Mouse (Mus musculus) urinary bladder, postnatal 25 days (tissue): ENCODE results near the gene Sypl2.
A peak's percentile ranks its signal among the peaks of the same experiment; 100 is the strongest.

ENCODE experiments used
- DNase-seq: peaks from one replicate; pipeline ENCODE4 v3.0.0; 2022; ENCODE audit warnings: low spot score

The Sypl2 gene

DNA sequence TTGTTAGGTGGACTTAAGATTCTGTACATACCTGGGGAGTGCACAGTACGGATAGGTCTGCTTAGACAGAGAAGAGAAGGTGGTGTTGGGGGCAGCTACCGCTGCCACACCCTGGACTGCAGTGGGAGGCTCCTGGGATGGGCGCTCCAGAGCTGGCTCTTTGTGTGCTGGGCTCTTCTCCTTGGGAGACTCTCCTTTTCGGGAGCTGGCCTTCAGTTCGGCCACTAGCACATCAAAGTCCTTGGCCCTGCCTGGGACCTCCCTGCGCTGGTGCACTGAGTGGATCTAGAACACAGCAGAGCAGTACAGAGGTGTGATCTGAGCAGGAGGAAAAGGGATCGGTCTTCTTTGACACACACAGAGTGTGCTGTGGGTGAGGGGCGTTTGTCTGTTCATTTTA lies 20.8 kb downstream of the Sypl2 start:
- no peak for DNase-seq

DNA sequence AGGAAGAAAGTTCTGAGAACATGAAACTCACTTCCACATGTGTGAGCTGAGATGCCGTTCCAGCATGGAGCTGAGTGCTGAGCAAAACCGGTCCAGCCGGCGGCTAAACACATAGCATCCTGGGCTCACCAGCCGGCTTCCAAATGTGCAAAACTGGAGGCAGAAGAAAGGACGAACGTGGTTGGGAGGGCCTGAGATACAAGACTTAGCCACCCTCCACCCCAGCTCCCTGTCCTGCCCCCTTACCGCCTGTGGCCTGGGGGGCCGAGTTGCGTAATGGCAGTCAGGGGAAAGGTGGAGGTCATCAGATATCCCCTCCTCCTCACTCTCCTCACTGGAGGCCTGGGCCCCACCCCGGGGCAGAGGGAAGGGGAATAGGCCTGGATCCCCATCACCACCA lies 22.0 kb downstream of the Sypl2 start:
- DNase-seq, result no peak

DNA sequence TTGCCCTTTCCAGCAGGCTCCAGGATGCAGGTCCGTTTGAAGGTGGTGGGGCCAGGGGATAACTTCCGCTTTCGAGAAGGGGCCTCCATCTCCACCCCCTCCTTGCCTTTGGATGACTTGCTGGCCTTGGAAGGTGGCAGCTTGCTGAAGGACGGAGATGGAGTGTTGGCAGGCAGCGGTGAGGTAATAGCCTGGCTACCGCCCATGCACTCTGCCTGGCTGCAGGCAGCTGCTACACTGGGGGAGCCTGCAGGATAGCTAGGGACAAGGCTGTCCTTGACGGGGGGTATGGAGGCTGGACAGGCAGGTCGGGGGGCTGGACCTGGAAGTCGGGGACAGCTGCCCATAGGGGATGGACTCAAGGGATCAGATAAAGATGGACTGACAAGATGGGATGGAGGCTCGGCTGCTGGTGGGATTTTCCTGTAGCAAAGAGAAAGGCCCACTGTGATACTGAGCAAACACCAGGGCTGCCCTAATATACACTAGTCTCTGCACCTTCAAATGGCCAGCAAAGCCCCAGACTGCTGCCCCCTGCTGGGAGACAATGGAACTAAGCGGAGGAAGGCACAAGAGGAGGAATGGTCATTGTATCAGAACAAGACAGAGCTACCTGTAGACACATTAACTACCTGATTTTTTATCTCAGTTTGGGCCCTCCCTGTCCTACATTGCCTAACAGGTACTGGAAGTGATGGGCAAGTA lies 22.7 kb downstream of the Sypl2 start:
- DNase-seq, result peak; percentile 76

DNA sequence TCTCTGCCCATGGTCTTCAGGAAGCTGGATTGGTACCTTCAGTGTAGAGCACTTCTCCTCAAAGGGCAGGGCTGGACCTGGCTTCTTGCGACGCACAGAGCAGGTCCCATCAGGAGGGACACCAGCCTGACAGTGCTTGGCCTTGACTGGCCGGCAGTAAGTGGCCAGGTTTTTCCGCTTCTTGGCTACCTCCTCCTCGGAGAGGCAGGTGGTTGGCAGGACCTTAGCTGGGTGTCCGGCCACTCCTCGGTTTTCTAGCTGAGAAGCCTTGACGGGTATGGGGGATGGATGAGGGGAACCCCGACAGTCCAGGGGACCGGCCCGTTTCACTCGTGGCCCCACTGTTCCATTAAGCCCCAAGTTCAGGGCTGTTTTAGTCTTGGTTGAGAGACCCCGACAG lies 23.2 kb downstream of the Sypl2 start:
- no peak for DNase-seq

DNA sequence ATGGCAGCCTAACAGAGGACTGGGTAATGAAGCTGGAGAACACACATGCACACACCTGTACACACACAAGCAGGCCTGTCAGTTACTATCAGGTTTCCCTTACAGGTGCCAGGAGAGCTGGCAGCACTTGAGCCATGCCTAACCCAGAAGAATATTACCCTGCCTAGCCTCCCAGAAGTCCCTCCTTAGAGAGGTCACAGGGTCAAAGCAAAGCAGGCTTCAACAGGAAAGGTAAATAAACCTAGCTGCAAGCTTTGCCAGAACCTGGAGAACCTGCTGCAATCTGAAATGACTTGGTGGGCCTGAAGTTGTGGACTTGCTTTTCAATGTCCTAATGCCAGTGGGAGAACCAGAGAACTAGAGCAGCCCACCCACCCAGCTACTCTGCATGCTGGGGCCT lies 23.9 kb downstream of the Sypl2 start:
- DNase-seq, result no peak

DNA sequence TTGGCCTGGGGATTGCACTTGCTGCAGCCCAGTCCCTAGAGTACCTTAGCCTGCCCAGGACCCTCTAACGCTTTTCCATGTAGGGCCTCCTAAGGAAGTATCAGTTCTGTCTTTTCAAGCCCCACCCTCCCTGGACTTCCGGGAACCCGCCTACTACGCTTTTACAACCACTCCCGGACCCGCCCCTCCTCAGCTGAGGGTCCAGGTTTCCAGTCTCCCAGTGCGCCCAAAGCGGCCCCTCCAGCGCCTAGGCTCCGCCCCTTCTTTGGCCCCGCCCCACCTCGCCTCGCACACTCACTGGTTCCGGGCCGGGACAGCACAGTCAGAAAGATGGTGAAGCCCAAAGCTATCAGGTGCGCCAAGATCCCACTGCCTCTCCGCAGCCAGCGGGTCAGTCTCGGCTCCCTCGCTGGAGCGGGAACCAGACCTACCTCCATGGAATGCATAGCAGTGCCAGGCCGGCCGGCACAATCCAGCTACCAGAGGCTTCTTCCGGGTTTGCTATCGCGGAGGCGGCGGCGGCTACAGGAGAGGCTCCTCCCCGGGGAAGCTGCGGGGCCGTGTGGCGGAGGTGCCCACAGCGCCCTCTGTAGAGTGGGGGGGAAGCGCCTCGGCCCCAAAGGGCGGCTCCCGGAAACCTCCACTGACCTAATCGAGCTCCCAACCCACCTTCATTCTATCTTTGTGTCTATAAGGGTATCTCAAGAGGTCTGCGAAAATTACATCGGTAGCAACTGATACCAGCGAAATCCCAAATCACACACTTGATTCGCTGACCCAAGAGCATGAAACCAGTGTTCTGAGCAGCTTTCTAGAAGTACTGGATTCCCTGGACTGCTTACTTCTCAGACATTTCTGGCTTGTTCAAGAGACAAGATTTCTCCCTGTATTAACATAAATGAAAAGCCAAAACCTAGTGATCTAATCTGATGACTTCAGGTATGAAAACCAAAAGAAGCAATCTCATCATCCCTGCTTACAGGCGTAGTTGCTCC lies 25.8 kb downstream of the Sypl2 start, which contains the start of gene Cyb561d1:
Gene Cyb561d1, minus strand, starts transcription at position 884 of the 995 bp plus-strand sequence.
- DNase-seq, result peak; percentile 93

DNA sequence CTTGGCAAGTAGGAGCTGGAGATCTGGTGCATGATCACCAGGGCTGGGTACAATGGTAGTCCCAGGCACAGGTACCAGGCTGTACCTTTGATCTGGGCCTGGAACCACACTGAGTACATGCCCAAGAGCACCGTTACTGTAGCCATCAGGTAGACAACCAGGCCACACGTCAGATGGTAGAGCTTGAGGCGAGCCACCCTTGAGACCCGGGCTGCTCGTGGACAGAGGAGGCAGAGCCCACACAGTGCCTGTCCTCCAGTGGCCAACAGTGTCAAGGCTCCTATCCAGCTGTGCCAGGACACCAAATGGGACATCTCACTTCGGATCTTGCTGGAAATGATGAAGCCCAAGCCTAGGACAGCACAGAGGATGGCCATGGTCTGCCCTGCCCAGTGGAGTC lies 27.2 kb downstream of the Sypl2 start:
- no peak for DNase-seq

DNA sequence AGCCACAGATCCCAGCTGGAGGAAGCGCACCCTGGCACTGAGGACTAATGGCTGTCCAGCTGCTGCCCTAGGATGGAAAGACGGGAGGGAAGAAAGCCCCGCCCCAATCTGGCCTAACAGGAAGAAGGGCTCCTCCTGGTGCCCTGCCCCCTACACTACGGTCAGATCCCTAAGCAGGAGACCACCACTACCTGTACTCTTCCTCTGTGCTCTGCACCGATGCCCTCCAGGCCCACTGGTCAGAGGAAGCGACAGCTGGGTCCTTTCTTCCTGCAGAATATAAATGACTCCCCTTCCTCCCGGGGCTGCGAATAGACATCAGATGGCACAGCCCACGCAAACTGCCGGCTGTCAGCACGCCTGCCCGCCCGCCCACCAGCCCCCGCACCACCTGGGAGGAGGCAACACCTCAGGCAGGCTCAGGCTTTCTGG lies 29.4 kb downstream of the Sypl2 start:
- DNase-seq, result no peak

DNA sequence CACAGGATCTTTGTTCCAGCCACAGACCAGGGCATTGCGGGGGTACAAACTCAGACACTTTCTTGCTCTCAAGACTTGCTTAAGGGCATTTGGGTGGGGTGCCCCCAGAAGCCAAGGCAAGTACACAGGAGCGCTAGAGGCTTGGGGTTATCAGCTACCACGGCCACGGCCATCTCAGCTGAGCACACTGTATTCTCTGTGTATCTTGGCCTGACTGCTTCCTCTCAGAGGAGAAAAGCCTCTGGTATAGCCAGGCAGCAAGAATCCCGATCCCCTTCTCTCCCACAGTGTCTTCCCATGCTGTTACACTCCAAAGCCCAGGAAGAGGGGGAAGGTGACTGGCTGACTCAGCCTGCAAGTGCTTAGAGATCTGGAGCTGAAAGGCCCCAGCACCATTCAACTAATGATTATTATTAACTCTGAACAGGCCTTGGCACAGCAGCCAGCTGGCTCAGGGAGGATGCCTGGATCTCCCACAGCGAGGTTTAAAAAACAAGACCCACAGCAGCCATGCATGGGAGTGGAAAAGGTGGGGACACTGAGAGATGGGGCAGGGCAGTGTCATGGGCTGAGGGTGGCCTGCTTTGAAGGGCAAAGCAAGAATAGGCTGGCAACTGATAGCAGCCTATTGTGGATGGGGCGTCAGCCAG lies 30.4 kb downstream of the Sypl2 start:
- DNase-seq, result no peak

DNA sequence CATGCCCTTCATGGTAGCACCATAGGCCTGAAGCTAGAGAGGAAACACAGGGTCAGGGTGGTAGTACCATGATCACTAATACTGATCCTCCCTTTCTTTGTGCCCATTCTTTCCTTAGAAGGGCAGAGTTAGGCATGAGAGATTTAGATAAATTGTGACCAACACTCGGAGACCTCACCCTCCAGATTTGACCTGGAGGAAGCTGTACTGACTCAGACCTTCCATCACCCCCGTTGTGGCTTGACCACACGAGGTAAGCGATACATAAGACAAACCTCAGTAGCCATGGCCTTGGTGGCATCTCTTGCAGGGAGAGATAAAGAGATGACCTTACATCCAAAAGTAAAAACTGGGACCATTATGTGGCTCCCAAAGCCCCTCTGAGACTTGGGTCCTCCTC lies 31.2 kb downstream of the Sypl2 start:
- DNase-seq, result no peak

DNA sequence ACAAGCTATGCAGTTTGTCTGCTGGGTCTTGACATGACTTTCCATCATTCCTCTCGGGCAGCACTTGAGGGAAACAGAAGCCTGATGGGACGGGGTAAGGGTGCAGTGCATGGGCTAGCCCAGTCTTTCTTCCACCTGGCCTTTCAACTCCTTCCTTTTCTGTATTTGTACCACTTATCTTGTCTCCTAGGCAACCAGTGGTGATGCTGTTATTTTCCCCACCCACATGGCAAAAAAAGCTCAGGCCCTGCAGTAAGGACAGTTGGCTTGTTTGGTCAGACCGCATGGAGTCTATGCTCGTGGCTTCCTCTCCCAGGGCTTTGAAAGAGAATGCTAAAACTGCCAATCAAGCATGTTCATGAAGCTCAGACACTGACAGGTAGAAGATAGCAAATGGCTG lies 32.8 kb downstream of the Sypl2 start:
- DNase-seq, result no peak

DNA sequence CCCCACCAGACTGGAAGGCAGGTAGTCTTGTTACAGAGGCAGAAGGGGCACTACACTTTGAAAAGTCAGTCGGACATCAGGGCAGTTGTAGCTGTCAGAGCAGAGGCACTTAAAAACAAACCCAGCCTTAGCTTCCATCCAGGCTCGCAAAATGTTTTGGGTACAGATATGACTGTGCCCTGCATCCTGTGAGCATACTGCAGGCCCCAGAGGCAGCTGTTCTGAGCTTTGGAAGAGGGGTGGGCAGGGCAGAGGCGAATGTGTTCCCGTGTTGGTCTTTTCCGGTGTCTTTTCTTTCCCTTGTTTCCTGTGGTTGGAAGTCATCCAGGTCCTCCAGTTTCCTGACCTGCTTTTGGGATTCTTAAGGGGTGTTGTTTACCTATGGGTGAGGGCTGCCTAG lies 36.6 kb downstream of the Sypl2 start:
- DNase-seq, result no peak

DNA sequence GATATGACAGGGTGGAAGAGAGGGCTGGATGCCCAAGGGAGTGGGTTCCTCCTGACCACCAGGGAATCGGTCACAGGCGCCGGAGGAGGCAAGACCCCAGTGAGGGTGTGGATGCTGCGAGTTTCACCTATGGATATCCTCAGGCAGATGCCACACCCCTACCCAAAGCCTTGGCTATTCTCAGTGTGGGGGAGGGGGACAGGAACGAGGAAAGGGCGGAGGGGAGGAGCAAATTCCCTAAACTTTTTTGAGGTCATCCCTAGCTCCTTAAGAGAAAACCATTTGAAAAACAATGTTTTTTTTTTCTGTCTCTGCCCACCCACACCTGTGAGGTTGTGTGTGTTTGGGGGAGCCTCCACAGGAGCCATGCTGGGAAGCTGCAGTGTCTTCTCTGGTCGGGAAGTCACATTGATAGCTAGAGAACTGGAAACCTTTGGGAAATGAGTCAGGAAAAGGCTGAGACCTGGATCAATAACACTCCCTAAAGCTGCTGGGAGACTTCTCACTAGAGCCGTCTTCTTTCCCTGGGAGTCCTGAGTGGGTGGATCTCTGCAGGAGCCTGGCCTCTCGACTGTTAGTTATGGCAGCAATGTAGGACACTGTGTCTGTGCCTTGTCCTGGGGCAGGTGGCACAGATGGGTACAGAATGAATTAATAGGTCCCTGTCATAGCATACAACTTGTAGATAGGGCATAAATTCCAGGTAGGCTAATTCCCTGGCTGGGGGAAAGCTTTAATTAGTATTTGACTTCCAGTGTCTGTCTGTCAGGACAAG lies 37.5 kb downstream of the Sypl2 start:
- DNase-seq, result no peak

DNA sequence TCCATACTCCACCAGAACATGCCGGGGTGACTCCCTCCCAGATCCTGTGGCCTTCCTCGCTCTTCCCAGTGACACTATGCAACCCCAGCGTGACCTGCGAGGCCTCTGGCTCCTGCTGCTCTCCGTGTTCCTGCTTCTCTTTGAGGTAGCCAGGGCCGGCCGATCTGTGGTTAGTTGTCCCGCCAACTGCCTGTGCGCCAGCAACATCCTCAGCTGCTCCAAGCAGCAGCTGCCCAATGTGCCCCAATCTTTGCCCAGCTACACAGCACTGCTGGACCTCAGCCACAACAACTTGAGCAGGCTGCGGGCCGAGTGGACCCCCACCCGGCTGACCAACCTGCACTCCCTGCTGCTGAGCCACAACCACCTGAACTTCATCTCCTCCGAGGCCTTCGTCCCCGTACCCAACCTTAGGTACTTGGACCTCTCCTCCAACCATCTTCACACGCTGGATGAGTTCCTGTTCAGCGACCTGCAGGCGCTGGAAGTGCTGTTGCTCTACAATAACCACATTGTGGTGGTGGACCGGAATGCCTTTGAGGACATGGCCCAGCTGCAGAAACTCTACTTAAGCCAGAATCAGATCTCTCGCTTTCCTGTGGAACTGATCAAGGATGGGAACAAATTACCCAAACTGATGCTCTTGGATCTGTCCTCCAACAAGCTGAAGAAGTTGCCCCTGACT lies 39.2 kb downstream of the Sypl2 start:
- DNase-seq, result no peak

DNA sequence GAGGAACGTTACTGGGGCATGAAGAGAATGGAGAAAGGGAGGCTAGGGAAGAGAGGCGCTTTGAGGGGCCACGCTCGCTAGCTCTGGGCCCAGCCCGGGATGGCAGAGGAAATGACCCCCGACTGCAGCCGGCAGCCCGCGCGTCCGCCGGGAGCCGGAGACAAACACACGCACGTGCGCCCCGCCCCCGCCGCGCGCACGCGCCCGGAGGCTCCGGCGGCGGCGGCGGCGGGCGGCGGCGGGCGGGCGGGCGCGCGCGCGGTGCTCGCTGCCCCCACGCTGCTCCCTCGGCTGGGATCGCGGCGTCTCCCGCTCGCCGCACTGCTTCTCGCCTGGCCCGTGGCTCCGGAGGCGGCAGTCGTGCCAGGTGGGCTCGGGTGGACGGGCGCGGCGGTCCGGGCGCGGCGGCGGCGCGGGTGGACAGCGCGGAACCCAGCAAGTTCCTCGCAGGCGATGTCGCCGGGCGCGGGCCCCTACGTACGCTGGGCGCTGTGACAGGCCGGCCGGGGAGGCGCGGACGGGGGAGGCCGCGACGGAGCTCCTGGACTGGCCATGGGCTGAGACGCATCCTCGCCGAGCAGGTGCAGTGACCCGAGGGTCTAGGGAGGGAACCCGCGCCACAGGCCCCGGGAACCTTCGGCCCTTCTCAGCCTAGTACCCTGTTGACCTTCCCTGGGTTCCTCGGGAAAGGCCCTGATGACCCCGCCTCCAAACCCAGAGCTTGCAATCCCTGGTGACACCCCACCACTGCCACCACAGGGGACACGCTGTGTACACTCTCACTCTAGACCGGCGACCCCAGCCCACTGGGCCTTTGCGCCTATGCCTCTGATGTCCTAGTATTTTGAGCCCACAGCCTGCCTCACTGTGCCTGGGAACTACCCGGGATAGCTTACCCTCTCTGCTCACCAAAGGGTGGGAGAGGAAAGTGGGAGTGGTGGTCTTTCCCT lies 40.1 kb downstream of the Sypl2 start, which contains the start of gene Amigo1:
Gene Amigo1, plus strand, starts transcription at position 238 of the 950 bp plus-strand sequence.
- DNase-seq, result no peak

DNA sequence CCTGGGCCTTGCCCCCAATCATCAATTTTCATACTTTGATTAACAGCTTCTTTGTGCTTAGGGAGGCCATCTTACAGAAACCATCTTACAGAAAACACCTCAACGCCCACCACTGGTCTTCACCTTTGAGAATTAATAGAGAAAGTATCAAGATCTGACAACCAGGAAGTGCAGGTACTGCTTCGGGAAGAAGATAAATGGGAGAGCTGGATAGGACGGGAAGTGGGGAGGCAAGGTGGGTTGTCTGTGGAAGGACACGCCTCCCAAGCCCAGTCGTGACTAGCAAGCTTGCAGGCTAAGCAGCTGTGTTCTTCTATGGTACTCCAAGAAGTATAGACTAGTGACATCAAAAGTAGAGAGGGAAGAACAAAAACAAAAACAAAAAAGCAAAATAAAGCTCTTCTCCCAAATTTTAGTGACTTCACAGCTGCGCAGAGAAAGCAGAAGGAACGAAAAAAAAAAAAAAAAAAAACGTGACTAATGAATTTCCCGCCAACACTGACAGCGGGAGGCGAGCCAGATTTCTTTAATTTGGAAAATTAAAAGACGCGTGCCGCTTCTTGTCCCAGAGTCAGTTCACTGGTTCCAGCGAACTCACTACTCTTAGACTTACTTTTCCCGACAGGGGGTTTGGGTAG lies 40.9 kb downstream of the Sypl2 start:
- no peak for DNase-seq

DNA sequence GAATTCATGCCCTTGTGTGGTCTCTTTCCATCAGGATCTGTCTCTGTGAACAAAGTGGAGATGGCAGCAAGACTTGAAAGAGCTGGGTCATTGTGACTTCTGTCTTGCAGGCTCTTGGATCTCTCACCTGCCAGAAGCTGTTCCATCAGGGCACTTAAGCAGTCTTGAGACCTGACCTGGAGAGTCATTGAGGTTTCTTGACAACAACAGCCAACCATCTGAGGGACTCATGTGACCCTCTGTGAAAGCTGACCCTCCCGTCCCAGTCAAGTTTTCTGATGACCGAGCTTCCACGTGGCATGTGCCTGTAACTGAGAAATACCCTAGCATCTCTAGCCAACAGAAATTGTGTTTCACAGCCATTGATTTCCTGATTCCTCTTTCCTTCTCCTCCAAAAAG lies 41.7 kb downstream of the Sypl2 start:
- no peak for DNase-seq

DNA sequence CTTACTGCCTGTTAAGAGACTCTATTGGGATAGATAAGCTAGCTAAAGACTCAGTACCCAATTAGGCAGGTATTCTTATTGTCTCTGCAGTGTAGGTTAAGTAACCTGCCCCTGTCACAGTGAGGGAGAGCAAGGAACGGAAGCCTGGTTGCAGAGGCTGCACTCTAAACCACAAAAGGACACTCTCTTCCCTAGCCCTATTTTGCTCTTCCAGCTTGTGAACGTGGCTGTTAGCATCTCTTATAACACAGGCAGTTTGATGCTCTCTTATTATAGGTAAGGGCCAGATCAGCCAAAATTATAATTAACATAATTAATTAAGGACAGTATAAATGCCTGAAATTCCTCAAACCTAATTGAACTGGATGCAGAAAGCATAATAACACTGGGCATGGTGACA lies 45.9 kb downstream of the Sypl2 start:
- DNase-seq, result no peak
